13 mouse cellular contexts compared by ENCODE assay signal in the genomic region with DNA sequence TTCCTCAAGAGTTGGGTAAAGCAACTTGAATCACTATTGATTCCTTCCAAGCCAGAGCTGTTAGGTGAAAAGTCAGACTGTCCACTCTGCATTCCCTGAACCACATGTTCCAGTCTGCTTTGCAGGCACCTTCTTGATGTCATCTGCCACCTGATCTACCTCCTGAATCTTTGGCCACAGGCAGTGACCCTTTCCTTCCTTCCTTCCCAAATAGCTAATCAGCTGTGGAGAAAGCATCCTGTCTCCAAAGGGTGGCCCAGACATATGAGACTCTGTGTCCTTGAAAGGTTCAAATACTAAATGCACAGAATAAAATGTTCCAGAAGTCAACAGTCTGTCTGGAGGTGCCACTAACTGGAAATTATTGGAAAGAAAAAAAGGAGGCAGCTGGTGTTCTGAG.
DNase-seq lines count a peak whose midpoint lies in the region; ATAC-seq and TF ChIP-seq lines count a peak whose summit lies in the region.
"Had no signal": no experiment of that assay in that cellular context is flagged by ENCODE, and none has a peak within 500 bp of the region (broad histone marks: within the 10 kb centered on the region; RNA-seq: fewer than 3 reads in every experiment).

No protein-coding gene starts in this region.

- no peak overlapping the region for H3K9ac ChIP-seq in kidney, postnatal 0 days (ENCODE audit: low read depth, low read length)
- peak overlapping the region; percentile 17 for H3K9ac ChIP-seq in forebrain, embryonic 11.5 days (ENCODE audit: low read length)
- no peak overlapping the region for H3K9ac ChIP-seq in hindbrain, embryonic 15.5 days
- H3K9ac ChIP-seq in neural tube, embryonic 11.5 days (ENCODE audit: low read length), result no peak overlapping the region
- H3K9ac ChIP-seq: liver, embryonic 14.5 days had no signal

- H3K4me1 ChIP-seq in kidney, postnatal 0 days (replicated peaks; ENCODE audit: insufficient read depth, low read length), result no peaks in the 10 kb centered on the region
- H3K4me1 ChIP-seq in forebrain, embryonic 11.5 days (replicated peaks; ENCODE audit: control insufficient read depth, insufficient read depth, low read length), result peaks cover 14% of the 10 kb centered on the region
- H3K4me1 ChIP-seq in hindbrain, embryonic 15.5 days (replicated peaks), result peaks cover 24% of the 10 kb centered on the region
- H3K4me1 ChIP-seq in neural tube, embryonic 11.5 days (ENCODE audit: control insufficient read depth, insufficient read depth, low read length), result peaks cover 6% of the 10 kb centered on the region

- no peaks in the 10 kb centered on the region for H3K9me3 ChIP-seq in kidney, postnatal 0 days (replicated peaks; ENCODE audit: low read length)
- H3K9me3 ChIP-seq in forebrain, embryonic 11.5 days (ENCODE audit: control insufficient read depth, low read length), result no peaks in the 10 kb centered on the region
- H3K9me3 ChIP-seq in hindbrain, embryonic 15.5 days, result no peaks in the 10 kb centered on the region
- no peaks in the 10 kb centered on the region for H3K9me3 ChIP-seq in neural tube, embryonic 11.5 days (ENCODE audit: control insufficient read depth, low read length)

- no peak overlapping the region for H3K4me2 ChIP-seq in kidney, postnatal 0 days (ENCODE audit: low read length)
- H3K4me2 ChIP-seq in forebrain, embryonic 11.5 days (ENCODE audit: low read depth, low read length, severe bottlenecking), result no peak overlapping the region
- no peak overlapping the region for H3K4me2 ChIP-seq in hindbrain, embryonic 15.5 days
- no peak overlapping the region for H3K4me2 ChIP-seq in neural tube, embryonic 11.5 days (ENCODE audit: low read depth)
- H3K4me2 ChIP-seq: heart, embryonic 11.5 days had no signal

- TF ChIP-seq CTCF in kidney, postnatal 0 days (IDR thresholded peaks at IDR 0.05; ENCODE audit: low read depth), result no peak

- ATAC-seq in kidney, postnatal 0 days (replicated peaks; ENCODE audit: low FRiP score, low read depth), result no peak
- ATAC-seq in forebrain, embryonic 11.5 days (replicated peaks; ENCODE audit: low FRiP score), result no peak
- ATAC-seq in hindbrain, embryonic 15.5 days (ENCODE audit: low FRiP score, low read depth), result no peak
- no peak for ATAC-seq in neural tube, embryonic 11.5 days (ENCODE audit: insufficient read depth, low FRiP score, low TSS enrichment)
- ATAC-seq: inflammation-experienced regulatory T-cells, adult 6 months had no signal

- DNase-seq in kidney, postnatal 0 days (ENCODE audit: low spot score), result peak; percentile 18
- no peak for DNase-seq in kidney, adult 9 months
- DNase-seq in forebrain, embryonic 11.5 days (ENCODE audit: low spot score), result no peak
- no peak for DNase-seq in neural tube, embryonic 11.5 days (ENCODE audit: low spot score)
- no peak for DNase-seq in cerebellum, adult 18-20 months
- DNase-seq in layer of hippocampus, postnatal 25 days (ENCODE audit: extremely low spot score in 1 of 2, low spot score in 1 of 2), result no peak
- DNase-seq in gastrocnemius, postnatal 10 days, result no peak
- DNase-seq: right cerebral cortex, postnatal 14 days; thymus, postnatal 14 days had no signal

- H3K36me3 ChIP-seq in kidney, postnatal 0 days (ENCODE audit: insufficient read depth, low read length), result no peaks in the 10 kb centered on the region
- H3K36me3 ChIP-seq in forebrain, embryonic 11.5 days (ENCODE audit: control insufficient read depth, insufficient read depth, low read length), result no peaks in the 10 kb centered on the region
- H3K36me3 ChIP-seq in hindbrain, embryonic 15.5 days, result no peaks in the 10 kb centered on the region
- H3K36me3 ChIP-seq in neural tube, embryonic 11.5 days (ENCODE audit: control insufficient read depth, insufficient read depth, low read length), result no peaks in the 10 kb centered on the region

- no peak overlapping the region for H3K4me3 ChIP-seq in kidney, postnatal 0 days (replicated peaks; ENCODE audit: low read depth, low read length)
- no peak overlapping the region for H3K4me3 ChIP-seq in forebrain, embryonic 11.5 days (ENCODE audit: low read depth, low read length)
- H3K4me3 ChIP-seq in hindbrain, embryonic 15.5 days, result no peak overlapping the region
- no peak overlapping the region for H3K4me3 ChIP-seq in neural tube, embryonic 11.5 days (ENCODE audit: low read depth, low read length)

- no peak overlapping the region for H3K27ac ChIP-seq in kidney, postnatal 0 days
- peak overlapping the region; percentile 90 for H3K27ac ChIP-seq in forebrain, embryonic 11.5 days (ENCODE audit: low read depth, low read length)
- peak overlapping the region; percentile 85 for H3K27ac ChIP-seq in hindbrain, embryonic 15.5 days (replicated peaks)
- peak overlapping the region; percentile 60 for H3K27ac ChIP-seq in neural tube, embryonic 11.5 days (ENCODE audit: low read depth, low read length)
- H3K27ac ChIP-seq: liver, embryonic 14.5 days had no signal

- H3K27me3 ChIP-seq in kidney, postnatal 0 days (ENCODE audit: insufficient read depth, low read length), result no peaks in the 10 kb centered on the region
- no peaks in the 10 kb centered on the region for H3K27me3 ChIP-seq in forebrain, embryonic 11.5 days (ENCODE audit: control insufficient read depth, insufficient read depth, low read length)
- H3K27me3 ChIP-seq in hindbrain, embryonic 15.5 days, result no peaks in the 10 kb centered on the region
- H3K27me3 ChIP-seq in neural tube, embryonic 11.5 days (ENCODE audit: control insufficient read depth, insufficient read depth, low read length), result no peaks in the 10 kb centered on the region
